Mouse (Mus musculus) adrenal gland, adult 8-10 months (tissue): ENCODE measurements around the gene Snw1. TPM values are rescaled to one million over a fixed set of nuclear protein-coding genes. Genes with fewer than 3 reads are reported as not detected.

Experiments used
- DNase-seq: peaks from one replicate; pipeline ENCODE4 v3.0.0; 2022
- microRNA-seq, 2 experiments: library from miRNA; unstranded; fragments of <30 nt; microRNA quantifications; one replicate each; pipeline ENCODE4 v1.2.0; 2022
- total RNA-seq, 4 experiments: library from RNA; stranded (reverse); gene quantifications; 2 replicates each; pipeline ENCODE4 v1.2.4; 2022

Snw1 gene
- total RNA-seq, 4 experiments from 2014 or later: 76.4 to 103 (median 91.9) TPM

DNA sequence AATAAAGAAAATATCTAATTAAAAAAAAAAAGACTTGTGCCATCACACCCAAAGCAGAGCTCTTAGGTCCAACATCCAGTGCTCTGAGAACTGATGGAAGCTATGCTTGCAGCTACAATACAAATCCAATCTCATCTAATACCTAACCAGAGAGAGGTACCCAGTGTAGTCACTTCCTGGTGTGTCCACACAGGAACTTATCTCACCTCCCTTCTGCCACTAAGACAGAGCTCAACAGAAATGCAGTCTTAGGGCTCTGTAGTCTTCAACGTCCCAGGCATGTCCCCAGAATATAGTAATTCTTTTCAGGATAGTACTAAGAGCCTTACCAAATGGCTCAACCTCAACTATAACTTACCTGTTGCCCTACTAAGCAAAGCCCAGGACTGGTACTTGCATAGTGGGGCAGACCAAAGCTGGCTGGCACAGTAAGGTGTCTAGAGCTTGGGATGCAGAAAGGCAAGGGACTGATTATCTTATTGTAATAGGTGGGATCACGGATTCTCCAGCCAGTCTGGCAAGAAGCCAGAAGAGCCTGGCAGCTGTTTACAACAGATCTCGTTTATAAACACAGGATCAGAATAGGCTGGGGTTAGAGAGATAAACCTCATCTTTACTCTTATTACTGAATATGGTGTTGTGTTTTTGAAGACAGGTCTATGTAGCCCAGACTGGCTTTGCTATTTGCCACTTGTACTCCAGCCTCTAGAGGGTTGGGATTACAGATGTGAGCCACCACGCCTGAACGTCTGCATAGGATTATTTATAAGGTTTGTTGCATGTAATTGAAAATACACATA, 50.2 kb downstream of the Snw1 start:
- no peak for DNase-seq

DNA sequence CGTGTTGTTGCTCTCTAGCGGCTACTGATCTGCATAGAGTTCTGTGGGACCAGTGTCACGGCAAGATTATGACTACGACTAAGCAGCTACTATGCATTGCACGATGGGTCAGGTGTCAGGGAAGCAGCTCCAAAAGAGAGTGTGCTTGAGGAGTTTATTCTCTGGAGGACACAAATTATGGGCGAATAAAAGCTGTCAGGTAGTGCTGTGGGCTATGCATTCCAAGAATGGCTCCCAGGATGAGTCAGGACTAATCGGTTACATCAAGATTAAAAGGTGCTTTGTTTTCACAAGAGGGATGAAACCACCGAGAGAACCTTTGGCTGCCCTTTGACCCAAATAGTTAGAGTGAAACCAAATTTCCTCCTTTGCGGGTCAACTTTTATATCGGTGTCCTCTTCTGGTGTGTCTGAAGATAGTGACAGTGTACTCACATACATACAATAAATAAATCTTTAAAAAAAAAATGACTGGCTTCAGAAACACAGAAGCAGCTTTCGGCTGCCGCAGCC, 52.0 kb downstream of the Snw1 start:
- DNase-seq: no peak

GRCm38 (mm10) chr12:87418921-87419320, 53.2 kb downstream of the Snw1 start:
- no peak for DNase-seq

DNA sequence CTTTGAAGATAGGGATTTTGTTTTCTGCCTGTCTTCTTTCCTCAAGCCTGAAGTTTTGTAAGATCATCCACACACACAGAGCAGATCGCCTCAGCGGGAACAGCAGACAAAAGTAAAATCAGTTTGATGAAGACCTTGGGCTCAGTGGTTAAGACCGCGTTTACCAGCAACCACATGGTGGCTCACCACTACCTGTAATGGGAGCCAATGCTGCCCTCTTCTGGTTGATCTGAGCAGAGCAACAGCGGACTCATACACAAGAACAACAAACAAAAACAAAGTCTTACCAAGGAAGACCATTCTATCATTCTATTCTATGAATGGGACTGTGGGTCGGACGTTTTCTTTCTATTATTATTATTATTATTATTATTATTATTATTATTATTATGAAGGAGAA, 55.4 kb downstream of the Snw1 start:
- peak; percentile 51 for DNase-seq

DNA sequence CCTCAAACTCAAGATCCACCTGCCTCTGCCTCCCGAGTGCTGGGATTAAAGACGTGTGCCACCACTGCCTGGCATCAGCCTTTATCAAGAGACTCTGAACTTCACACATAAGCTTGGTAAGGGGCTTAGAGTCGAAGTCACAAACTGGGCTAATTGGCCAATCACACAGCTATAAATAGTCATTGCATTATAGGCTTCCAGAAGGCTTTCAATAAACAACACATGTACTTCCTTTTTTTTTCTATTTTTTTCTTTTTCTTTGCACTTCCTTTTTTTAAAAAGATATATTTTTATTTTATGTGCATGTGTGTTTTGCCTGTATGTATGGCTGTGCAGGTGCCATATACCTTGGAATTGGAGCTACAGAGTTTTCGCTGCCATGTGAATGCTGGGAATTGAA, 56.7 kb downstream of the Snw1 start:
- DNase-seq: no peak

DNA sequence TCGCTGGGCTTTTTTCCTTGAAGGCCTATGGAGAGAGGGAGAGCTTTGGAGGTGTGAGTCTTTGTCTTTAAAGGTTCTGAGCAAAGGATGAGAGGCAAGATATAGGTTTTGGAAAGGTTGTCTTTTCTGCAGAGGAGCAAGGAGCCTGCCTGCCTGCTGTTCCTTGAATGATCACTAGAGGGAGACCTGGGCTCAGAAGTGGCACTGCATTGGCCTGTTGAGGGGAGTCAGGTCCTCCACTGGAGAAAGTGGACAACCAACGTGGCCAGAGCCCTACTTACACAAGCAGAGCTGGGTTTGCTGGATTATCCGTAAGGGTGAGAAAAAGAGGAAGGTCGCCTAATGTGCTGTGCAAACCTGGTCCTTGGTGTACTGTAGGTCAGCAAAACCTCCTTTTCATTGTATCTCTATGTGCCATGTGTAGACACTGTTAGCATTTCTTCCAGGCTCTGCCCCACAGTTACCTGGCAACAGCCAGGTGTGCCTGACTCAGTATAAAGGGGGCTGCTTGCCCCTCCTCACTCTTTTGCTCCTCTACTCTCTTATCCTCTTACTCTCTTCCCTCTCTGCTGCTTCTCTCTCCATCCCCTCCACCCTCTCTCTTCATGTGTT, 58.8 kb downstream of the Snw1 start:
- no peak for DNase-seq

DNA sequence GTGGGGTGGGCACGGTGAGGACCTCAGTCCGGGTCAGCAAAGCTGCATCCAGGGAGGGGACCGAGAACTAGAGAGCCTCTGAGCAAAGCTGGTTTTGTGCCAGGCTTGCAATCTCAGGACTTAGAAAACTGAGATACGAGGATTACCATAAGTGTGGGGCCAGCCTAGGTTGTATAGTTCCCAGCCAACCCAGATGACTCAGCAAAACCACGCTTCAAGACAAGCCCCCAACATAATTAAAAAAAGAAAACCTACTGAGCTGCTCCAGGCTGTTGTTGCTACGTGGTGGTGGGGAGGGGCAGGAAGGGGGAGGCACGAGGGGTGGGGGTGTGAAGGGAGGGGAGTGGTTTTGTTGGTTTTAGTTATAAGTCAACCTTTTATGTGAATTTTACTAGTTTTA, 61.1 kb downstream of the Snw1 start:
- DNase-seq: no peak

- no peak for DNase-seq
These were observed 63.0 kb downstream of the Snw1 start for GRCm38 (mm10) chr12:87409123-87409522.

- DNase-seq: peak; percentile 59
These were observed 64.0 kb downstream of the Snw1 start for GRCm38 (mm10) chr12:87407869-87408605.

DNA sequence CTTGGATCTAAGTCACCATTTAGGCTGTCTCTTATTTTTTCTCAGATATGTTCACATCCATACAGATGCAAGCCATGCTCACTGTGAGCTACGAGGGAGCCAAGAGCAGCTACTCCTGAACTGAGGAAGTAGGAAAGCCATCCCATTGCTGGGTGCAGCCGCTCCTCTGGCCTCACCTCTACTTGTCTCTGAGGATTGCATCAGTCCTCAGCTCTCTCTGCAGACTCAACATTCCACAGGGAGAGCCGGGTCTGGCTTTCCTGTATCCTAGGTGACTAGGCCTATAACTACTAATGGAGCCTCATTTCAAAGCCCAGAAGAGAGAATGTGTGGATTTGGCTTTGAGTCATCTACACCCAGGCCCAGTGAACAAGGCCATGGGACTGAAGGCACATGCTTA, 66.4 kb downstream of the Snw1 start:
- DNase-seq: no peak

DNA sequence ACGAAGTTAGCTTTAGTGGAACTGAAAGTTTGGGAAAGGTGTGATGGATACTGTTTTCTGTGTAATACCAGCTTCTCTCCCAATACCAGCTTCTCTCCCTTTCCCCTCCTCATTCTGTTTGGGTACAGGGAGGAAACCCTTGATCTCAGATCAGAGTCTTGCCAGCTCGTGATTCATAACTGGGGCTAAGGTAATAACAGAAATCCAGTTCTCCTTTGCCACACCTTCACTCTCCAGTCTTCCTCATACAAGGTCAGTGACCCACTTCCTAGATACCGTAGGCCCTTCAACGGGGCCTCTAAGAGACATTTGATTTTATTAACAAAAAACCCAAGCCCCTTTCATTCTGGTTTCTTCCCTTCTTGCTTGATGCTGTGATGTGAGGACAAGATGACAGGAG, 66.9 kb downstream of the Snw1 start:
- DNase-seq: no peak

DNA sequence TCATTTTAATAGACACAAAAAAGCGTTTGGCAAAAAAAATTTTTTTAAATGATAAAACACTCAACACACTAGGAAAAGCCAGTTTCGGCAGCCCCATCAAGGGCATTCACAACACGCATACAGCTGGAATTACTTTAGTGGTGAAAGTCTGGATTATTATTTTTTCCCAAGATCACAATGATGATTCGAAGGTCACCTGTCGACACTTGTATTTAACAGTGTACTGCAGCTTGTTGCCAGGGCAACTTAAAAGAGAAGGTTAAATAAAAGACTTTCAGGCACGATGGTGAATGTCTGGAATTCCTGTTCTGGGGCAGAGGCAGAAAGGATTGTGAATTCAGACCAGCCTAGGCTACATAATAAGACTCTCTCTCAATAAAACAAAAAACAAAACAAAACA, 70.2 kb downstream of the Snw1 start:
- DNase-seq: no peak

DNA sequence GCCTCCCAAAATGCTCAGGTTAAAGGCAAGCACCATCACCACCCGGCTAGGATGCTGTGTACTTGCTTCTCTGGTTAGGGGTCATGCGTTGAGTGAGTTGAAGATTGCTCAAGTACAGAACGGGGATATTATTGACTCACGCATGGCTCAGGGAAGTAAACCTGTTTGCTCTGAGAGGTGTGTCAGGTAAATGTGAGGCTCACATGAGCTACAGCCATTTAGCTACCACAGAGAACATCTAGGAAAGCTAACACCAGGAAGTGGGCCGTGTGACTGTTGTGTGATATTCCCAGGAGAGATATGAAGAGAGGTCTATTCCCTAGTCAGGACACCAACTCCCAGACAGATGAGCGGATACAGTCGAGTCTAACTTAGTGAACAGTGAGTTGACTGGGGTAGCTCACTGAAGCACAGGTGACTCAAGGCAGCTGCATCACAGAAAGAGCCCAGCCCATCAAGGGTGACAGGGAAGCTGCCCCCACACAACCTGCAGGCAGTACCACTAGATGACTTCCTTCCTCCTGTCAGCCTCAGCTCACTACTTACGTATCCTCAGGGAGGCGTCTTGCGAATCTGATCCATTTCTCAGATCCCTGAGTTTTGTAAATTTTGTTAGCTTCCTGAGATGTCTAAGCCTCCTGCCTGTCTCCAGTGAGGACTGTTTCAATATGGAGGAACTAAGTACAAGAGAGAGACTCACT, 72.8 kb downstream of the Snw1 start:
- DNase-seq: no peak

Small RNA genes within 50 kb of the gene (microRNA-seq; reads per million reads assigned to microRNA genes)
- gene Mir3068: 60.3 to 175 reads per million in 2 experiments

Other genes with a start within 250 kb of the Snw1 start
- gene Noxred1, start 233.5 kb downstream of the Snw1 start, total RNA-seq: under 1 TPM in 3 of 4 experiments, not detected in 1; 0.29 to 0.55 (median 0.35) TPM
- gene Vipas39, start 206.0 kb downstream of the Snw1 start, total RNA-seq: 10 to 100 TPM; 34.6 to 53.1 (median 43.5) TPM
- 100 to 1,000 TPM; 120 to 228 (median 142) TPM for gene Ahsa1, start 205.8 kb downstream of the Snw1 start, total RNA-seq
- gene Ism2, start 172.6 kb downstream of the Snw1 start, total RNA-seq: under 1 TPM in 2 of 4 experiments, not detected in 2; 0.28 to 0.32 TPM
- gene Sptlc2, start 83.9 kb downstream of the Snw1 start, total RNA-seq: 100 to 1,000 TPM; 224 to 333 (median 255) TPM
- gene Slirp, start 28.4 kb downstream of the Snw1 start, total RNA-seq: 100 to 1,000 TPM; 156 to 205 (median 191) TPM
- 10 to 100 TPM; 16.4 to 28.3 (median 21.9) TPM for gene Alkbh1, start 28.3 kb downstream of the Snw1 start, total RNA-seq
- not detected for gene Gm5788, start 22.4 kb upstream of the Snw1 start, total RNA-seq
- not detected for gene Gm8300, start 42.0 kb upstream of the Snw1 start, total RNA-seq
- not detected for gene Oog1, start 130.4 kb upstream of the Snw1 start, total RNA-seq
- gene Gm4027, start 146.6 kb upstream of the Snw1 start, total RNA-seq: not detected
- not detected for gene Gm16381, start 172.3 kb upstream of the Snw1 start, total RNA-seq